Mouse (Mus musculus): ENCODE measurements at regions not wholly inside any gene's neighbourhood (a gene's known extent, or its start where the extent isn't known, plus 50 kb on each side); places are given as distances from the start of the nearest gene placed in this dataset.

DNA sequence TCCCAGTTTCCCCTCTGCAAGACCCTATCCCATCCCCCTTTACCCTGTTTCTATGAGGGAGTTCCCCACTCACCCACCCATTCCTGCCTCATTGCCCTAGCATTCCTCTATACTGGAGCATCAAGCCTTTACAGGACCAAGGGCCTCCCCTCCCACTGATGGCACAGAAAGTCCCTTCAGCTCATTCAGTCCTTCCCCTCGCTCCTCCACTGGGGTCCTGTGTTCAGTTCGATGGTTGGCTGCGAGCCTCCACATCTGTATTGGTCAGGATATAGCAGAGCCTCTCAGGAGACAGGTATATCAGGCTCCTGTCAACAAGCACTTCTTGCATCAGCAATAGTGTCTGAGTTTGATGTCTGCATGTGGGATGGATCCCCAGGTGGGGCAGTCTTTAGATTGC is 346.4 kb upstream of the Akr1e1 start:
- TF ChIP-seq CTCF (IDR thresholded peaks at IDR 0.05; ENCODE audit: low read depth, low read length): no peak
- TF ChIP-seq POLR2A (IDR thresholded peaks at IDR 0.05; ENCODE audit: borderline replicate concordance, low read depth, low read length): no peak

All from bone marrow macrophage, adult 2 months (primary cell).